Mouse (Mus musculus): ENCODE measurements around the gene Amn1. TPM values are rescaled to one million over a fixed set of nuclear protein-coding genes. Genes with fewer than 3 reads are reported as not detected.

Gene Amn1
- polyA plus RNA-seq, 1 experiment from 2014 or later = 39.6 TPM

GRCm38 (mm10) chr6:149153473-149154115 lies 34.9 kb downstream of the Amn1 start:
- no peak overlapping the region for H3K4me3 ChIP-seq
- 39% methylated on average over 6 of the region's 6 CpGs for WGBS
- H3K4me1 ChIP-seq = peaks cover 11% of the 10 kb centered on the region
- no peak overlapping the region for H3K9ac ChIP-seq
- ATAC-seq (ENCODE audit: insufficient number of reproducible peaks, insufficient read depth, low FRiP score, low TSS enrichment) = no peak
- no peaks in the 10 kb centered on the region for H3K27me3 ChIP-seq
- H3K36me3 ChIP-seq = peaks cover 19% of the 10 kb centered on the region; the same call in 1 of the 2 replicates
- H3K4me2 ChIP-seq (replicated peaks) = no peak overlapping the region
- no peaks in the 10 kb centered on the region for H3K9me3 ChIP-seq
- no peak overlapping the region for H3K27ac ChIP-seq

- no peak for ATAC-seq (ENCODE audit: insufficient number of reproducible peaks, insufficient read depth, low FRiP score, low TSS enrichment)
- H3K36me3 ChIP-seq = peaks cover 10% of the 10 kb centered on the region; the same call in 1 of the 2 replicates
- WGBS = 96% methylated on average over 2 of the region's 2 CpGs
- H3K9me3 ChIP-seq = no peaks in the 10 kb centered on the region
- H3K27me3 ChIP-seq = no peaks in the 10 kb centered on the region
- H3K9ac ChIP-seq = no peak overlapping the region
- H3K4me1 ChIP-seq = peaks cover 11% of the 10 kb centered on the region
- H3K27ac ChIP-seq = no peak overlapping the region
- no peak overlapping the region for H3K4me3 ChIP-seq
- H3K4me2 ChIP-seq (replicated peaks) = no peak overlapping the region
Observed at GRCm38 (mm10) chr6:149152119-149152518, 36.4 kb downstream of the Amn1 start.

GRCm38 (mm10) chr6:149148436-149149229 lies 39.9 kb downstream of the Amn1 start:
- Histone ChIP-seq H3K9ac (no peak overlapping the region), H3K4me2 (replicated peaks) (no peak overlapping the region), H3K36me3 (peaks cover 9% of the 10 kb centered on the region), H3K9me3 (no peaks in the 10 kb centered on the region), H3K27me3 (no peaks in the 10 kb centered on the region), H3K4me1 (no peaks in the 10 kb centered on the region), H3K4me3 (no peak overlapping the region), H3K27ac (no peak overlapping the region)
- no peak for ATAC-seq (ENCODE audit: insufficient number of reproducible peaks, insufficient read depth, low FRiP score, low TSS enrichment)
- 85% methylated on average over 7 of the region's 7 CpGs for WGBS

GRCm38 (mm10) chr6:149145143-149145542 lies 43.4 kb downstream of the Amn1 start:
- Histone ChIP-seq H3K4me3 (no peak overlapping the region), H3K4me2 (replicated peaks) (no peak overlapping the region), H3K4me1 (no peaks in the 10 kb centered on the region), H3K9ac (no peak overlapping the region), H3K27ac (no peak overlapping the region), H3K27me3 (no peaks in the 10 kb centered on the region), H3K36me3 (peaks cover 9% of the 10 kb centered on the region), H3K9me3 (no peaks in the 10 kb centered on the region)
- 94% methylated on average over 1 of the region's 1 CpGs for WGBS
- no peak for ATAC-seq (ENCODE audit: insufficient number of reproducible peaks, insufficient read depth, low FRiP score, low TSS enrichment)

- peak overlapping the region; percentile 51 for H3K4me3 ChIP-seq
- H3K27me3 ChIP-seq = no peaks in the 10 kb centered on the region
- peak overlapping the region; percentile 61 for H3K4me2 ChIP-seq (replicated peaks)
- ATAC-seq (ENCODE audit: insufficient number of reproducible peaks, insufficient read depth, low FRiP score, low TSS enrichment) = peak; percentile 92
- no peaks in the 10 kb centered on the region for H3K4me1 ChIP-seq
- H3K36me3 ChIP-seq = peaks cover 9% of the 10 kb centered on the region
- 7% methylated on average over 36 of the region's 36 CpGs for WGBS
- H3K9ac ChIP-seq = peak overlapping the region; percentile 60
- H3K9me3 ChIP-seq = no peaks in the 10 kb centered on the region
- H3K27ac ChIP-seq = peak overlapping the region; percentile 62
Observed at GRCm38 (mm10) chr6:149141393-149142173, 46.9 kb downstream of the Amn1 start.

GRCm38 (mm10) chr6:149139471-149139870 lies 49.0 kb downstream of the Amn1 start, which contains the start of gene Etfbkmt:
Etfbkmt (plus strand) TSS chr6:149139849.
- H3K9me3 ChIP-seq = no peaks in the 10 kb centered on the region
- no peak within 1 kb of the TSS for H3K4me3 ChIP-seq
- no peak within 1 kb of the TSS for H3K4me2 ChIP-seq (replicated peaks)
- no peak for ATAC-seq (ENCODE audit: insufficient number of reproducible peaks, insufficient read depth, low FRiP score, low TSS enrichment)
- H3K4me1 ChIP-seq = 0 out of 2 replicates have a peak, but pooled peaks cover 1% of the 10 kb centered on the region
- H3K27me3 ChIP-seq = no peaks in the 10 kb centered on the region
- peaks cover 5% of the 10 kb centered on the region for H3K36me3 ChIP-seq
- H3K9ac ChIP-seq = no peak within 1 kb of the TSS
- no peak within 1 kb of the TSS for H3K27ac ChIP-seq
- WGBS = 66% methylated on average over 1 of the region's 1 CpGs

- 90% methylated on average over 3 of the region's 3 CpGs for WGBS
- Histone ChIP-seq H3K9me3 (no peaks in the 10 kb centered on the region), H3K4me2 (replicated peaks) (no peak overlapping the region), H3K4me3 (no peak overlapping the region), H3K27me3 (no peaks in the 10 kb centered on the region), H3K9ac (no peak overlapping the region), H3K36me3 (0 out of 2 replicates have a peak, but pooled peaks cover under 1% of the 10 kb centered on the region), H3K4me1 (0 out of 2 replicates have a peak, but pooled peaks cover 3% of the 10 kb centered on the region), H3K27ac (no peak overlapping the region)
- ATAC-seq (ENCODE audit: insufficient number of reproducible peaks, insufficient read depth, low FRiP score, low TSS enrichment) = no peak
Observed at GRCm38 (mm10) chr6:149139011-149139410, 49.5 kb downstream of the Amn1 start.

- ATAC-seq (ENCODE audit: insufficient number of reproducible peaks, insufficient read depth, low FRiP score, low TSS enrichment) = no peak
- H3K9ac ChIP-seq = no peak overlapping the region
- no peaks in the 10 kb centered on the region for H3K27me3 ChIP-seq
- H3K4me2 ChIP-seq (replicated peaks) = no peak overlapping the region
- H3K36me3 ChIP-seq = no peaks in the 10 kb centered on the region
- 51% methylated on average over 2 of the region's 2 CpGs for WGBS
- no peaks in the 10 kb centered on the region for H3K9me3 ChIP-seq
- H3K4me1 ChIP-seq = 0 out of 2 replicates have a peak, but pooled peaks cover 3% of the 10 kb centered on the region
- no peak overlapping the region for H3K4me3 ChIP-seq
- H3K27ac ChIP-seq = no peak overlapping the region
Observed at GRCm38 (mm10) chr6:149137936-149138335, 50.6 kb downstream of the Amn1 start.

GRCm38 (mm10) chr6:149135631-149136030 lies 52.9 kb downstream of the Amn1 start:
- no peak for ATAC-seq (ENCODE audit: insufficient number of reproducible peaks, insufficient read depth, low FRiP score, low TSS enrichment)
- H3K27me3 ChIP-seq = no peaks in the 10 kb centered on the region
- no peak overlapping the region for H3K27ac ChIP-seq
- H3K9me3 ChIP-seq = no peaks in the 10 kb centered on the region
- no peaks in the 10 kb centered on the region for H3K36me3 ChIP-seq
- H3K4me1 ChIP-seq = 0 out of 2 replicates have a peak, but pooled peaks cover 3% of the 10 kb centered on the region
- H3K9ac ChIP-seq = no peak overlapping the region
- H3K4me2 ChIP-seq (replicated peaks) = no peak overlapping the region
- WGBS = 77% methylated on average over 6 of the region's 6 CpGs
- no peak overlapping the region for H3K4me3 ChIP-seq

GRCm38 (mm10) chr6:149134391-149135150 lies 53.9 kb downstream of the Amn1 start:
- no peak overlapping the region for H3K9ac ChIP-seq
- H3K4me1 ChIP-seq = 0 out of 2 replicates have a peak, but pooled peaks cover 3% of the 10 kb centered on the region
- H3K27me3 ChIP-seq = no peaks in the 10 kb centered on the region
- H3K36me3 ChIP-seq = no peaks in the 10 kb centered on the region
- no peak overlapping the region for H3K27ac ChIP-seq
- WGBS = 14% methylated on average over 5 of the region's 5 CpGs
- ATAC-seq (ENCODE audit: insufficient number of reproducible peaks, insufficient read depth, low FRiP score, low TSS enrichment) = no peak
- H3K4me2 ChIP-seq (replicated peaks) = no peak overlapping the region
- no peaks in the 10 kb centered on the region for H3K9me3 ChIP-seq
- no peak overlapping the region for H3K4me3 ChIP-seq
